Mouse (Mus musculus): Measurements from ENCODE around the gene Mfap1a. TPM values are rescaled to one million over a fixed set of nuclear protein-coding genes. Genes with fewer than 3 reads are reported as not detected.
A peak's percentile ranks its signal among the peaks of the same experiment; 100 is the strongest.
"Not testable (repeated sequence)": the region's sequence is repeated elsewhere in the genome, so short reads cannot be mapped to it uniquely, and the experiment has no call there.

The Mfap1a gene
- 31.4 and 39.4 TPM in 2 replicates for polyA plus RNA-seq (2015; fragmentation: Nextera tagmentation; extraction: Ambion mirVana)

DNA sequence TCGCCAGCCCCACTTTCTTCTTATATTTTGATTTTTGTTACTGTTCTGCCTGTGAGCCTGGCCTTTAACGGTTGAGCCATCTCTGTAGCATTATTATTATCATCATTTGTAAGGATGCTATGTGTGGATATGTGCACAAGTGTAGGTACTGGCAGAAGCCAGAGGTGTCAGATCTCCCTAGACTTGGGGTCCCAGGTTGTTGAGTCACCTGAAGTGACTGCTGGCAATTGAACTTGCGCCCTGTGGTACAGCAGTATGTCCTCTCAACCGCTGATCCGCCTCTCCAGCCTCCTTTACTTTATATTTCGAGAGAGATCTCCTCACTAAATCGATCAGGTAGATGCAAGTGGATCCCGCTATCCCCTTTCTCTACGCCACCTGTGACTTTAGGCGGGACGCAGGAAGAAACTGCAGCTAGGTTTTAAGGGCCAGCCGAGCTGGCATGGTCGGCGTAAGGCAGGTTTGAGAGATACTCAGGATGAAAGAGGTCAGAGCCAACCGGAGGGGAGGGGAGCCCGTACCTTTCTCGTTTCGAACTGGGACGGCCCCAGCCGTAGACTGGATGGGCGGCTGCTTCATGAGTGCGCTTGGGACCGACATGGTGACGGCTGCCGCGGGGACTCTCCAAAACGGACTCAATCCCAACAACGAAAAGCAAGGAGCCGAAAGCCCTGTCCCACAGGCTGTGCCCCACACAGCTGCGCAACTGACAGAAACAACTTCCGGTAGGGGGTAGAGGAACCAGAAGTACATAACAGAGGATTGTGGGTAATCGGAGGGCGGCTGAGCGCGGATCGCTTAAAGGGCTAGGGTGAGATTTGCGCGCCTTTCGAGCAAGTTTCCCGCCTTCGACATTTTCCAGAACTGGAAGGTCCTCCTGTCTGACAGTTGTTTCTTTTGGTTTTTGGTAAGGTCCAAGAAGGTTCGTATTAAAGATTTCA lies at the start of gene Mfap1a, which contains the start of gene Wdr76:
TSS of gene Mfap1a (minus strand) at position 724 of the 941 bp plus-strand sequence.
TSS of gene Wdr76 (plus strand) at position 782 of the 941 bp plus-strand sequence.
- WGBS = 5% methylated on average over 42 of the region's 42 CpGs
- H3K27ac ChIP-seq = not testable (repeated sequence)

DNA sequence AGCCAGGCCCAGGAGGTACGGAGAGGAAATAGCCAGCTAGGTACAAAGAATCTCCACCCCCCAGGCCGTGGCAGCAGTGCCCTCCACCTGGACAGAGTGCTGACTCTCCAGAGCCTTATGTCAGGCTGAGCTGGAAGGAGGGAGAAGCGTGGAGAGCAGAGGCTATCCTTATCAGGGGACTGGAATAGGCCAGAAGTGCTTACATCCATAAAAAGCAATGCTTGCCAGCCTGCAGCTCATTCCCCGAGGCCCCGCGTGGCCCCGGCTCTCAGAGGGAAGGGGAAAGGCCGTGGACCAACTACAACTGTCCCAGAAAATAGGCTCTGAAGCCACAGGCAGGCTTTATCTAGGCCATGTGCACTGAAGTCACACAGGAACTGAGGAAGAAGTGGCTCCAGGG lies 44.8 kb upstream of the Mfap1a start:
- ATAC-seq (ENCODE audit: insufficient number of reproducible peaks, insufficient read depth, low FRiP score, low TSS enrichment, low read depth) = no peak
- no peak overlapping the region for H3K9ac ChIP-seq
- WGBS = 85% methylated on average over 8 of the region's 8 CpGs

More for the DNA sequence above, at the start of gene Mfap1a, which contains the start of gene Wdr76:
- not testable (repeated sequence) for H3K9me3 ChIP-seq, H3K36me3 ChIP-seq, H3K27me3 ChIP-seq
- H3K4me2 ChIP-seq = peak within 1 kb of the TSS; percentile 75
- ATAC-seq (ENCODE audit: insufficient number of reproducible peaks, insufficient read depth, low FRiP score, low TSS enrichment, low read depth) = peak; percentile 87
- peak within 1 kb of the TSS; percentile 76 for H3K9ac ChIP-seq
- H3K4me3 ChIP-seq = peak within 1 kb of the TSS; percentile 61
- H3K4me1 ChIP-seq = peaks cover 18% of the 10 kb centered on the region

DNA sequence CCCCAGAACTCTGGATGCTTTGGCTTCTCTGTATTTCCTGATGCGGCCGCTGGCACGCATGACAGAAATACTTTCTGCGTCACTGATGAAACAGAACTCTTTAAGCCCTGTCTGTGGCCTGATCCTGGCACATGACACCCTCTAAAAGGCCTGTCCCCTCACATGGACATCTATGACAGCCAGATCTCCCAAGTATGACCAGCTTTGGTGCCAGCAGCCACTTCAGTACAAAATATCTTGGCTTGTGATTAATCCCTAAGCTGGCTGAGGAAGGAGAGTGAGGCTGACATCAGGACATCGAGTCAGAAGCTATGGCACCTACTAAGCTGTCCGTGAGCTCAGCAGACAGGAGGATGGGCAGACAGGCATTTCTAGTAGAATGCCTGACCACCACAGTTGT lies 43.2 kb upstream of the Mfap1a start:
- Histone ChIP-seq H3K4me3 (no peak overlapping the region), H3K9ac (no peak overlapping the region), H3K36me3 (peaks cover 19% of the 10 kb centered on the region; the same call in 1 of the 2 replicates), H3K27me3 (no peaks in the 10 kb centered on the region), H3K27ac (no peak overlapping the region), H3K4me2 (no peak overlapping the region), H3K9me3 (no peaks in the 10 kb centered on the region), H3K4me1 (0 out of 2 replicates have a peak, but pooled peaks cover 4% of the 10 kb centered on the region)
- 91% methylated on average over 6 of the region's 6 CpGs for WGBS
- ATAC-seq (ENCODE audit: insufficient number of reproducible peaks, insufficient read depth, low FRiP score, low TSS enrichment, low read depth) = no peak

More for the DNA sequence above, 44.8 kb upstream of the Mfap1a start:
- Histone ChIP-seq H3K27me3 (no peaks in the 10 kb centered on the region), H3K36me3 (0 out of 2 replicates have a peak, but pooled peaks cover 8% of the 10 kb centered on the region), H3K4me2 (no peak overlapping the region), H3K27ac (no peak overlapping the region), H3K9me3 (no peaks in the 10 kb centered on the region), H3K4me1 (0 out of 2 replicates have a peak, but pooled peaks cover 4% of the 10 kb centered on the region), H3K4me3 (no peak overlapping the region)

- no peak overlapping the region for H3K4me3 ChIP-seq
- peaks cover 43% of the 10 kb centered on the region for H3K36me3 ChIP-seq
- no peak overlapping the region for H3K9ac ChIP-seq
- no peaks in the 10 kb centered on the region for H3K4me1 ChIP-seq
- no peak overlapping the region for H3K27ac ChIP-seq
- H3K9me3 ChIP-seq = no peaks in the 10 kb centered on the region
- H3K4me2 ChIP-seq = no peak overlapping the region
- 92% methylated on average over 3 of the region's 3 CpGs for WGBS
- no peak for ATAC-seq (ENCODE audit: insufficient number of reproducible peaks, insufficient read depth, low FRiP score, low TSS enrichment, low read depth)
- no peaks in the 10 kb centered on the region for H3K27me3 ChIP-seq
Observed at GRCm38 (mm10) chr2:121544829-121545228, 38.4 kb upstream of the Mfap1a start.

GRCm38 (mm10) chr2:121525056-121525455 lies 18.6 kb upstream of the Mfap1a start:
- Histone ChIP-seq H3K27me3 (no peaks in the 10 kb centered on the region), H3K9ac (no peak overlapping the region), H3K4me2 (no peak overlapping the region), H3K4me1 (no peaks in the 10 kb centered on the region), H3K9me3 (no peaks in the 10 kb centered on the region), H3K36me3 (peaks cover 47% of the 10 kb centered on the region), H3K4me3 (no peak overlapping the region), H3K27ac (no peak overlapping the region)
- ATAC-seq (ENCODE audit: insufficient number of reproducible peaks, insufficient read depth, low FRiP score, low TSS enrichment, low read depth) = no peak
- WGBS = 86% methylated on average over 2 of the region's 2 CpGs

DNA sequence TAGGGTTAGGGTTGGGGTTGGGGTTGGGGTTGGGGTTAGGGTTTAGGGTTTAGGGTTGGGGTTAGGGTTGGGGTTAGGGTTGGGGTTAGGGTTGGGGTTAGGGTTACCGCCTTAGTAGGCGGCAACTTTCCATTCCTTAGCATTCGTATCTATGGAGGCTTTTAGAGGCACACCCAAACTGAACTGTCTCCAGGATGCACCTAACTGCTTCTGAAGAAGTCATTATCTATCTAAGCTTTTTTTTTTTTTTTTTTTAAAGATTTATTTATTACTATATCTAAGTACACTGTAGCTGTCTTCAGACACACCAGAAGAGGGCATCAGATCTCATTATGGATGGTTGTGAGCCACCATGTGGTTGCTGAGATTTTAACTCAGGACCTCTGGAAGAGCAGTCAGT lies 16.4 kb upstream of the Mfap1a start:
- 99% methylated on average over 3 of the region's 3 CpGs for WGBS
- not testable (repeated sequence) for H3K4me1 ChIP-seq; H3K4me3 ChIP-seq; H3K4me2 ChIP-seq; H3K27ac ChIP-seq; H3K27me3 ChIP-seq; H3K9ac ChIP-seq; H3K9me3 ChIP-seq; ATAC-seq (ENCODE audit: insufficient number of reproducible peaks, insufficient read depth, low FRiP score, low TSS enrichment, low read depth)
- peaks cover 54% of the 10 kb centered on the region for H3K36me3 ChIP-seq

GRCm38 (mm10) chr2:121522006-121522405 lies 15.5 kb upstream of the Mfap1a start:
- no peaks in the 10 kb centered on the region for H3K9me3 ChIP-seq
- H3K4me2 ChIP-seq = no peak overlapping the region
- H3K27ac ChIP-seq = no peak overlapping the region
- 92% methylated on average over 2 of the region's 2 CpGs for WGBS
- no peak for ATAC-seq (ENCODE audit: insufficient number of reproducible peaks, insufficient read depth, low FRiP score, low TSS enrichment, low read depth)
- H3K4me3 ChIP-seq = no peak overlapping the region
- H3K36me3 ChIP-seq = peaks cover 56% of the 10 kb centered on the region
- no peak overlapping the region for H3K9ac ChIP-seq
- H3K27me3 ChIP-seq = no peaks in the 10 kb centered on the region
- no peaks in the 10 kb centered on the region for H3K4me1 ChIP-seq

- not testable (repeated sequence) for ATAC-seq (ENCODE audit: insufficient number of reproducible peaks, insufficient read depth, low FRiP score, low TSS enrichment, low read depth); H3K4me3 ChIP-seq; H3K27ac ChIP-seq; H3K4me2 ChIP-seq; H3K27me3 ChIP-seq; H3K4me1 ChIP-seq; H3K9ac ChIP-seq; H3K9me3 ChIP-seq
- WGBS = 93% methylated on average over 4 of the region's 4 CpGs
- peaks cover 54% of the 10 kb centered on the region for H3K36me3 ChIP-seq
Observed at GRCm38 (mm10) chr2:121518711-121519110, 12.2 kb upstream of the Mfap1a start.

- 87% methylated on average over 5 of the region's 5 CpGs for WGBS
- peaks cover 57% of the 10 kb centered on the region for H3K36me3 ChIP-seq
- H3K4me2 ChIP-seq = no peak overlapping the region
- no peak overlapping the region for H3K9ac ChIP-seq
- no peaks in the 10 kb centered on the region for H3K27me3 ChIP-seq
- H3K4me1 ChIP-seq = no peaks in the 10 kb centered on the region
- H3K9me3 ChIP-seq = no peaks in the 10 kb centered on the region
- no peak for ATAC-seq (ENCODE audit: insufficient number of reproducible peaks, insufficient read depth, low FRiP score, low TSS enrichment, low read depth)
- no peak overlapping the region for H3K4me3 ChIP-seq
- H3K27ac ChIP-seq = no peak overlapping the region
Observed at GRCm38 (mm10) chr2:121518106-121518505, 11.6 kb upstream of the Mfap1a start.

DNA sequence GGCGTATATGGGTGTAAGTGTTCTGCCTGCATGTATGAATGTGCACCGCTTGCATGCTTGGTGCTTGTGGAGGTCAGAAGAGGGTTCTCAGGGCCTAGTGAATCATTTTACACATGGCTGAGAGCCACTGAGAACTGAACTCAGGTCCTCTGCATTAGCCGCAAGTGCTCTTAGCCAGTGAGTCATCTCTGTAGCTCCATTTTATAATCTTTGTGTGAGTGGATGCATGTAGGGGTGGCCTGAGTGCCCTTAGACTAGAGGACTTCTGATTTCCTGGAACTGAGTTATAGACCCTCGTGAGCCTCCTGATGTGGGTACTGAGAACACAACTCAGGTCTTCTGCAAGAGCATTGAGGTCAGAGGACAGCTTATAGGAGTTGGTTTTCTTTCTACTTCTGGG lies 7.7 kb upstream of the Mfap1a start:
- Histone ChIP-seq H3K9ac (no peak overlapping the region), H3K4me2 (no peak overlapping the region), H3K4me1 (peaks cover 6% of the 10 kb centered on the region), H3K36me3 (peaks cover 53% of the 10 kb centered on the region), H3K27ac (no peak overlapping the region), H3K9me3 (no peaks in the 10 kb centered on the region), H3K27me3 (no peaks in the 10 kb centered on the region), H3K4me3 (no peak overlapping the region)
- 96% methylated on average over 4 of the region's 4 CpGs for WGBS
- ATAC-seq (ENCODE audit: insufficient number of reproducible peaks, insufficient read depth, low FRiP score, low TSS enrichment, low read depth) = no peak

DNA sequence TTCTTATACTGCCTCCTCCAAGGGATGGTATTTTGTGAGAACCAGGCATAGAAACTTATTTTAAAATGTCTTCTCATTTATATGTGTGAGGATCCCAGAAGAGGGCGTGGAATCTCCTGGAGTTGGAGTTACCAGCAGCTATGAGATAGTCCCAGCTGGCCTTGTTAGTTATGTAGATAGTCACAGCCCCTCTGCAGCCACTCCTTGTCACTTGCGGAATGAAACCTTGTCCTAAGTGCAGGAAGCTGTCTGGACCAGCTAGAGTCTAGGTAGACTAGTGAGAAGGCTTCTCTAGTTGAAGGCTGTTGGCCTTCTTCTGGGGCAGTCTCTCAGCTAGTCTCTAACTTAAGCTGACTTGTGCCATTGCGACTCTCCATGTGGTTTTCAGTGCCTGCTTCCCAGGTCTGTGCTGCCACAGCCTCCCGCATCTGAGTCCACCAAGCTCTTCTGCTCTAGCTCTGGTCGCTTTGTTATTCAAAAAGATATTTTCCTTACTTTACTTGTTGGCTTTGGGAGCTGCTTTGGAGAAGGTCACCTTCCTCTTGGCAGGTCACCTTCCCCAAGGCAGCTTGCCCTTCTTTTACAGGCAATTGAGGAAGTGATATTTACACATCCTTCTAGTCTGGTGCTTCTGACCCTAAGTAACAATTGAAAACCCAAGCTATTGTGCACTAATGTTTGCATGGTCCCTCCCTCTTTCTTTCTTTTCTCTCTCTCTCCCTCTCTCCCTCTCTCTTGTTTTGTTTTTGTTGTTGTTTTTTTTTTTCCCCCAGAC lies 6.7 kb upstream of the Mfap1a start:
- H3K9ac ChIP-seq; H3K4me1 ChIP-seq; H3K27me3 ChIP-seq; H3K27ac ChIP-seq; H3K4me3 ChIP-seq; ATAC-seq (ENCODE audit: insufficient number of reproducible peaks, insufficient read depth, low FRiP score, low TSS enrichment, low read depth); H3K4me2 ChIP-seq; H3K9me3 ChIP-seq: not testable (repeated sequence)
- WGBS = 93% methylated on average over 5 of the region's 5 CpGs
- peaks cover 48% of the 10 kb centered on the region for H3K36me3 ChIP-seq

All from embryonic facial prominence, embryonic 13.5 days (tissue).